Mouse (Mus musculus) skeletal muscle tissue, adult 2 months (tissue): Measurements from ENCODE around the gene Nup50.

Experiments
- DNase-seq: peaks from one replicate; pipeline ENCODE4 v3.0.0-alpha.2; 2012; ENCODE audit warnings: low read depth, low spot score

Gene Nup50

DNA sequence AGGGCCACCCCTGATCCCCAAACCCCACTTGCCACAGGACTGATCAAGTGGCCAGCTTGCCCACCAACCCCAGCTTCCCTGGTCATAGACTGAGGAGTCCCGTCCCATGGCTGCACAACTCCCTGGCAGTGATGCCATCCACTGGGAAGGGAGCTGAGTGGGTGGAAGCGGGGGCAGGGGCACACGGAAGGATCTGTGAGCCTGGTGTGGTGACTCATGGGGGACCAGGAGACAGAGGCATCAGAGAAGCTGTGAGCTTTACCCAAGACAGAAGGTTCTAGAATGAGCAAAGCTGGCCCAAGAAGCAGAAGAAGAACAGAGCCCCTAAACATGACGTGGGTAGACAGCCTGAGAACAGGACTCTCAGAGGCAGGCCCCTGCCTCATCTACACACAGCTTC lies 26.8 kb downstream of the Nup50 start:
- no peak for DNase-seq

DNA sequence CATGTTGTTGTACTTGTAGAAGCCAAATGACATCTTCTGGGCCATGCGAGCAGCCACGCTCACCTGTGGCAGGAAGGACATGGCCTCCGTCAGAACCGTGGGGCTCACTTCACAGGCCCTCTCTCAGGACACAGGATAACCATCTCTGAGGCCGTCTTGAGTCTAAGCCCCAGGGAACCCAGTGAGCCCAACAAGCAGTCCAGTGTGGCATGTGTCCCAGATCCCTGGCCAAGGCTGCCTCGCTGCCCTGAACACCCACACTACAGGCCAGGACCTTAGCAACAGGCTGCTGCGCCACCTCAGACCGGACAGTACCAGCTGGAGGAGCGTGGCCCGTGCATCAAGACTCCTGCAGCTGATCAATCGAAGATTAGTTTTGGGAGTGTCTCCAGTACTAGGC lies 30.0 kb downstream of the Nup50 start:
- DNase-seq: no peak

DNA sequence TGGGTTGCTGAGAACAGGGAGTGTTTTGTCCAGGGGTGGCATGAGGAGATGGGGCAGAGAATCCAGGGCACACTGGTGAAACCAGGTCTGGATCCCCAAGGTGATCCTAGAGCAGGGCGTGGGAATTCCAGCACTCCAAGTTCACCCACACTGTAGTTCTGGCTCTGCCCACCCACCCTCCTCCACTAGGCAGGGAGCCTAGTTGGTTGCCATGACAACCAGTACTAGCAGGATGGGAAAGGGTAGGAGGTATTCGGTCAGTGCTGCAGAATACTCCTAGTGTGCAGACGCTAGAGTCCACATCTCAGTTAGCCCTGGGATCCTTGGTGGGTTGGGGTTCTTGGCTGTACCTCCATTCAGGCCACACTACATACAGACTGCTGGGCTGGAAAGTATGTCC lies 34.6 kb downstream of the Nup50 start:
- no peak for DNase-seq

DNA sequence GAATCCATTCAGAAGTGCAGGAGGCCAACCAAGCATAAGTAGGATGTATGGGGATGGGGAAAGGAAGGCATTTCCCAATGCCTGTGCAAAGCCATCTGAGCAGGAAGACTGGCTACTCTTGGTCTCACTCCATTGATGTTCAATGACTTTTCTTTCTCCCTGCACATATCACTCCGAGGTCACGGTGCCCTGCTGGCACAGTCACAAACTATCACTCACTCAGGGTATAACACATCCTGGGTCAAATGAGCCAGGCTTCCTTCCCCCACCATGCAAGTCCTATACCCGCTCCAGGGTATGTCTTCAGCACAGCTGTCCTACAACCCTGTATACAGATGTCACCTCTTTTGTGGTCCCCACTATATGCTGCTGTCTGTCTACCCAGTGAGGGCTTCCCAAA lies 35.1 kb downstream of the Nup50 start:
- no peak for DNase-seq

DNA sequence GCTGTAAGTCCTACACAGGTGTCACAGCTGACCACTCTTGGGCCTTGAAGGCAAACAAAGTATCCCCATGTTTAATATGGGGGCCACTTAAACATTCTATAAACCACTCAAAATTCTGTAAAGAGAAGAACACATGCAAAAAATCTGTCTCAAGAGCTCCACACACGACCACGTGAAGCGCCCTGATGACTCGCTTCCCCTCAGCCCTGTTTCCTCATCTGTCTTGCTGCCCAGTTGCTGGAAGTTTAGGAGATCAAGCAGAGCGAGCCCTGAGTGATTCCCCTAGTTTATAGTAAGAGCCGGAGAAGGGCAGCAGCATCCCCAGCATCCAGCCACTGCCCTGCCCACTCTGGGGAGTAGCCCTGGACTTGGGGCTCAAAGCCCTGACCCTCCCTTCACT lies 36.7 kb downstream of the Nup50 start:
- no peak for DNase-seq

DNA sequence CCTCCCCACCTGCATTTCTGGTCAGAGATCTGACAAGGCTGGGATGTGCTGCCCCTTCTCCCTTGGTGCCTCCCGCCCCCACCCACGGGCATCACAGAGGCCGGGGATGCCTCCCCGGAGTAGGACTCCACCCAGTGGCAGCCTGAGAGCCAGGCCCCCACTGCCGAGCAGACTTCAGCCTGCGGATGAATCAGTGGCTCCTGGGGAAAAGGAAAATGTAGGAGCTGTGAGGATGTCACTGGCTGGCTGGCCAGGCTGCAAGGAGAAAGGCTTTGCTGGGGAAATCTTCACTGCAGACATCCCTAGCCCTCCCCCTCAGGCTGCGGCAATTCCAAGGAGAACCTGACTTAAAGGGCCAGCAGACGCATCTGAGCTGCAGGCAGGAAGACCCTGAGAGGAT lies 37.5 kb downstream of the Nup50 start:
- DNase-seq: no peak

DNA sequence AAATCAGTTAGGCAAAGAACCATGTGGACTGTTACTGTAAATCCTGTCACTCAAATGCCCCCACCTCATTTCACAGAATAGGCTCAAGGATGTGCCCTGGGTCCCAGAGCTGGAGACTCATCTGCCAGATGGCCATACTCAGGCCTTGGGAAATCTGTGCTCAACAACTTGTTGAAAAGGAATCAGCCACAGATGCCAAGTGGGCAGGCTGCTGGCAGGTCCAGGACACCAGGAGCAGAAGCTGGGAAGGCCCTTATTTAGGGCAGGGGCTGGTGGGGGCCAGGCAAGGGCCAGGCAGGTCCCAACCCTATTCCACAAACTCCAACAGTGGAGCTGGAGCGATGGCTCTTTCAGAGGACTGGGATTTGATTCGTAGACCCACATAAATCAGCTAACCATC lies 39.3 kb downstream of the Nup50 start:
- DNase-seq: no peak

DNA sequence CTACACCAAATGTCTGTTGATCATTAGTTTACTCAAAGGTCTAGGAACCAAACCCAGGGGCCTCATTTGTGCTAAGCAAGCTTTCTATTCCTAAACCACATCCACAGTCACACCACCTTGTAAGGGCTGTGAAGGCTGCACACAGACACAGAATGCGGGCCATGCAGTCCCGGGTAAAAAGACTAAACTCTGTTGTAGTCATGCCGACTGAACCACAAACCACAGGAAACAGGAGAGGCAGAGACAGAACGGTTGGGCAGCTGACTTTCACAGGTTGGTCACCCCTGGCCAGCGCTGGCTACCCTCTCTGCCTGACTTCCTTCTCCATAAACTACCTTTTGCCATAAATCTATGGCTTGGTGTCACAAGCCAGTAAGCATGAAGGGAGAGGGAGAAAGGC lies 41.6 kb downstream of the Nup50 start:
- DNase-seq: no peak

DNA sequence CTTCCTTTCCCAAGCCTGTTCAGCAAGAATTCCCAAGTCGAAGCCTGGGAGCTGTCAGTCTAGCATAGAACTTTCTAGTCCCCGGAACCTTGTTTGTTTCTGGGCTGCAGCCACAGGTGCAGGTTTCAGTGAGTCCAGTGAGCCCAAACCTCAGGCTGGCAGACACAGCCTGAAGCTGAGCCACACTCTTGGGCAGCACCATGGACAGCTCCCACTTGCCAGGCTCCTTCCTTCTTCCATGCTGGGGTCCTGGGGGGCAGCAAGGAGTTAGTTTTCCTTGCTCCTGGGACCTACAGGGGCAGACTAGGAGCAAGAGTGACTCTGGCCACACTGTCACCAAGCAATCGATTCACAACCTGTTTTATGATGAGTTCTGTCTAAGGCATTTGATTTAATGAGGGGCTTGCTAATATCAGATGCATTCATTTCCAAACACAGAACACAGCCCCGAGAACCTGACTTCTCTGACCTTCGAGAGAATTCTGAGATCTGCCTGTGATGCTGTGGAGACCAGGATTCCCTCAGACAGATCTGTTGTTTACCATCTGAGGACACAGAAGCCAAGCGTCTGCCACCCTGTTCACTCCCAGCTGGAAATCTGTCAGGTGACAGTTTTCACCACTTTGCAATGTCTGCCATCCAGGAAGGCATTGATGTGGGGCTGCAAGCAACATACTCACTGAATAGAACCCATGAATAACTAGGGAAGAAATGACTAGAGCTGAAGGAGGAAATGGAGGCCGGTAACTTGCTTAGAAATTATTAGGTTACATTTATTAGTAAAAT lies 42.6 kb downstream of the Nup50 start:
- no peak for DNase-seq

DNA sequence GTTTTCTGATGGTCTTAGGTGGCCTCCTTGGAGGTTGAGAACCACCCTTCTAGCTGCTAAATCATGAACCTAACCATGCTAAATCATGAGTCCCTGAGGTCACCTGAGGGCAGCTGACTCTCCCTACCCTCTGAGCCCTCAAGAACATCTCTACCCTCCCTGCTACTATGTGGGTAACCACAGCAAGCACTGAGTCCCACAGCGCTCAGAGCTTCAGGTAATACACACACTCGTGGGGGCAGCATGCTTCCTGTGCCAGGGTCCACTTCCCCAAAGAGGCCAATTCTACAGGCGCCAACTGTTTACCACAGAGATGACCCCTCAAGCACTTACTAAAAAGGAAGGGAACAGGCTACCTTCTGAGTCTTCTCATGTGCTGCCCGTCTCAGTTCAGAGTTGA lies 45.3 kb downstream of the Nup50 start:
- no peak for DNase-seq

DNA sequence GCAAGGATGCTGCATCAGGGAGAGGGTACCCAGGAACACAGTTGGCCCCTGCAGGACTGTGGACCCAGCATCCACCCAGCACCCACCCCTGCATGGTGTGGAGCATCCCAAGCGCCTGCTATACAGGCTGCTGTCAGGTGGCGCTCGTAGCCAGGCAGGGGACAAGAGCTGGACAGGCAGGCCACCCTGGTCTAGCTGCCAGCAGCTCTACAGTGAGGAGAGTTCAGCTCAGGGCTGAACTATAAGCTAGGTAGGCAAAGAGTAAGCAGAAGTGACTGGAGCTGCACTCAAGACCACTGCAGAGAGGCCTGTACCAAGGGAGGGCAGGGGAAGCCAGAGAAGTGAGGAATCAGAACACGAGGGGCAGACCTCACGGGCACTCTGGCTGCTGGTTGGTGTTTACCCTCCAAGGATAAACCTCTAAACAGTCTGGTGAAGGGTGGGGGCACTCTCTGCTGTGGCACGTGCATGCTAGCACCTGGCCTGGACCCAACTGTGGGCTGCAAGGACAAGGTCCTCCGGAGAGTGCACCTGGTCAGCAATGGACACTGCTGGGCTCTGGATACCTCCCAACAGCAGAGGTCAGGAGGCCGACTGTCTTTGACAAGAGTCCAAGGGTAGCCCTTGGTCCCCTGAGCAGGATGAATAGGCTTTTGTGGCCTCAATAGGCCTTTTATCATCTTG lies 49.8 kb downstream of the Nup50 start:
- DNase-seq: no peak

DNA sequence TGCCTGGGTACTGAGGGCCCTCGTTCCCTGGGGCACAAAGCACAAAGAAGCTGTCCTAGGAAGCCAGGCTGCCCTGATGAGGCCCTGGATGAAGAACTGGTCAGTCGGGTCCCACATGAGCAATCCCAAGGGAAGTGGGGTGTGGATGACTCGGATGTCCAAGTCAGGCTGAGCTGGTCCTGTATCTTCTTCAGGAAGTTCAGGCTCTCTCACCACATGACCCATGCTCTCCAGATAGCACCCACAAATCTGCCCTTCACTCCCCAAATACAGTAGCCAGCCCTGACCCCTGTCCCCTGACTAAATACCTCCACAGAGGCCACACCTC lies 50.3 kb downstream of the Nup50 start:
- DNase-seq: no peak

DNA sequence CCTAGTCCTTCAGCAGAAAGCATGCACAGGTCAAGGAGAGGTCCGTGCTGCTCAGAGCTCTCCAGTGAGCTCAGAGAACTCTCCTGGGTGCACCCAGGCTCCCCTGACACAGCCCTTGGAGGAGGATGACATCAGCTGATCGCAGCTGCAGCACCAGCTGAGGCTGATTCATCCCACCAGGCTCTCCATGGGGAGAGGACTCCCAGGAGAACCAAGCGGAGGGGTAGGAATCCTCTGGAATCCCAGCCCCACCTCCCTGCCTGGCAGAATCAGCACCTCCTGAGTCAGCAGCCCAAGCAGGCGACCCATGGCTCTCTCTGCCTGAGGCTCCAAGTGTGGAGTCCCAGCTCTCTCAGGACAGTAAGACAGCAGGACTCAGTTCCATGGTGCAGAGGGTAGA lies 52.5 kb downstream of the Nup50 start:
- peak; percentile 40 for DNase-seq

DNA sequence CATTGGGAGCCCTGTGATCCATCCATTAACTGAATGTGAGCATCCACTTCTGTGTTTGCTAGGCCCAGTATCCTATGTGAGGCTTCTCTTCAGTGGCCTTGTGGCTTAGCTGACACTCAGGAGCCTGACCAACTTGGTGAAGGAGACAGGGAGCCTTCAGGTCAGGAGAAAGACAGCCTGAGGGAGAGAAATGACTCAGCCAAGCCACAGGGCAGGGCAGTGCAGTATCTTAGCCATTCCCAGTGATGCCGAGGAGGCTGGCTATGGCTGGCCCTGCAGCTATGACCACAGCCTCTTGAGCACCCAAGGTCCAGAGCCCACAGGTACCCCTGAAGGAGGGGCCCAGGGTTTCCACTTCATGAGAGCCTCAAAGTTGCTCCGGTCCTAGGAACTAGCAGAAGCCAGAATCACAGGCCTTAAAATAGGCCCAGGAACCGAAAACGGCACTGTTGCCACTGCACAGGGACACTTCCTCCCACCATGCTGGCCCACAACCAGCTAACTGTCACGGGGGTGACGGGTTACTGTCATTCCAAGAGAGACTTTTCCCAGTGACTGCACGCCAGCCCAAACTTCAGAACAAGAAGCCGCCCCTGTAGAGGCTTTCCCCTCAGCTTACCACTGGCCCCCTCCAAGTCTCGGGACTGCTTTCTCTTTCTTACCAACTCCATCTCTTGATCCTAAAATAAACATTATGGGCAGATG lies 58.5 kb downstream of the Nup50 start:
- peak; percentile 56 for DNase-seq

DNA sequence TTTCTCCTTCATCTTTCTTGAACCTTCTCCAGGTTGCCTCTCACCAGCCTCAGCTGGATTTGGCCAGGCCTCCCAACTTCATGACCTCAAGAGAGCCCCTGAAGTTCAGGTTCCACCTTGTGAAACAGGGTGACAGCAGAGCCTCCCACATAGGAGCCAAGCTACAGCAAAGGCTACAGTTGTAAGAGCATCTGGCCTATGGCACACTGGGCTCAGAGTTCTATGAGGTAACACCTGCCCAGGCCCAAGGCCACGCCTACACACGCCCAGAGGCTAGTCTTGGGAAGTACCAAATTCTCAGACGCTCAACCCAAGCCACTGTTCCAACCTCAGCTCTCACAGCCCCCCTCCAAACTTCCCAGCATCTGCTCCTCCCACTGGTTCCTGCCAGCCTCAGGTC lies 59.7 kb downstream of the Nup50 start:
- peak; percentile 53 for DNase-seq

DNA sequence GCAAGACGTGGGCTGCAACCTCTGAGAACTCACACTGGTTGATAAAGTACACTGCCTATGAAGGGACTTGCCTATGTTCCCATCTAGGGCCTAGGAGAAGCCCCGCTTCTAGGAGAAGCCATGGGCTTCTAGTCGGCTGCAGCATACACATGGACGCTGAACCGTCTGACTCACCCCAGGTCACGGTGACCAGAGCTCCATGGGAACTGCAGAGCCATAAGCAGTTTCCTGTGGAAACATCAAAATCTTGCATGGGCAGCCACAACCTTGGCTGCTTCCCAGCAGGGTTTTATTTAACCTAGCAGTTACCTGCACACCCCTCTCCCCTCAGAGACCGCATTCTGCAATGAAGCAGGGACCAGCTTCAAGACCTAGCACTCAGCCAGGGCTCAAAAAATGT lies 60.5 kb downstream of the Nup50 start:
- DNase-seq: no peak

DNA sequence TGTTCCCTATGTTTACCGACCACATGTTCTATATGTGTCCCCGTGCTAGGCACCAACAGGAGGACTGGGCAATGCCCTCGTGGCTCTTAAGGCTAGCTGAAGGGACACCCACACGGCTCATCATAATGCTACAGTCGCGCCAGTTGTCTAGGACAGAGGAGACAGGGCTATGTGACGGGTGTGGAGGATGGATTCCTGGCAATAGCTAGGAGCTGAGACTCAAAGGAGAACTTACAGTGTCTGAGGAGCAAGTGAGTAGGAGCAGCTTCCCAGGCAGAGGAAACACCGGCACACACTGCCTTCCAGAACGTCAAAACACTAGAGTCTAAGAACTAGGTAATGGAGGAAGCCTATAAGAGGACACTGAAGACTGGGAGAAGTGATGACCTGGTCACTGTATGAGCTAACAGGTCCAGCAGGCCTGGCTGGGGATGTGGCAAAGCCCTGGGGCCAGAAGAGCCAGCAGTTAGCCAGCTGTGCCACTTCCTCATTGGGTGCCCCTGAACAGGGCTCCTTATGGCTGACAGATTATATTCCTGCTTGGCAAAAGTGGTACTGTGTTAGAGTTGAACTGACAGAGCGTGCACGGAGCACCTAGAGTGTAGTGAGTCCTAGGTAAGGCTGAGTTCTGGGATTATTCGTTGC lies 62.4 kb downstream of the Nup50 start:
- DNase-seq: no peak

DNA sequence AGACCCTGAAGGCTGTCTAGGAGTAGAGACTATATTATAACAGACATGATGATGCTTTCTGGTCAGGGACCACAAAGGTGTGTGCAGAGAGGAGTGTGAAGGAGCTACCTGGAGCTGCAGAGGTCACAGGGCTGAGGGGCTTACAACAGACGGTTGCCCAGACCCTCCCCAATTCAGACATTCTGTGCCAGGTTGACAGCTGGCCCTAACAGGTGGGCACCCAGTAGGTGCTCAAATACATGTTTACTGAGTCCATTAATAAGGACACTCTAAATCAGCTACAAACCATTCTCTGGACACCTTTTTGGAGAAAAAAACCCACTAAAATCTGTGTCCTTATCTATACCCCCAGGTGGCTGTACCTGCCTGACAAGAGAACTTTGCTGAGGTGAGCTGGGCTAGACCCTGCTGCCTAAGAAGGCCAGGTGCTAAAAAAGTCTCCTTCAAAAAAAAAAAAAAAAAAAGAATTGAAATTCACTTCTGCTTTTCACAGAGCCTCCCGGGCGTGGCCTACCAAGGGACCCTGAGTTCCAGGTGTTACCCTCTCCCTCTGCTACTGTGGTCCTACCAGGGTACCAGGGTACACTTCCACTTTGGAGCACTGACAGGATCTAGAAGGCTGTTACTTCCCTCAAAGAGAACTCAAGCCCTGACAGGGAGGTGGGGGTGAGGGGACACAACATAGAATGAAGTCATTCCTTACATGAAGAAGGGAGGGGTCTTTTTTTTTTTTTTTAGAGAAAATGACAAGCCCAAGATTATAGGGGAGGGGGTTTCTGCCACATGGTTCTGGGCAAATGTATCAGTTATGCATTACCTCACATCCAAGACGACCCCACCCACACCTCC lies 63.2 kb downstream of the Nup50 start:
- DNase-seq: no peak

DNA sequence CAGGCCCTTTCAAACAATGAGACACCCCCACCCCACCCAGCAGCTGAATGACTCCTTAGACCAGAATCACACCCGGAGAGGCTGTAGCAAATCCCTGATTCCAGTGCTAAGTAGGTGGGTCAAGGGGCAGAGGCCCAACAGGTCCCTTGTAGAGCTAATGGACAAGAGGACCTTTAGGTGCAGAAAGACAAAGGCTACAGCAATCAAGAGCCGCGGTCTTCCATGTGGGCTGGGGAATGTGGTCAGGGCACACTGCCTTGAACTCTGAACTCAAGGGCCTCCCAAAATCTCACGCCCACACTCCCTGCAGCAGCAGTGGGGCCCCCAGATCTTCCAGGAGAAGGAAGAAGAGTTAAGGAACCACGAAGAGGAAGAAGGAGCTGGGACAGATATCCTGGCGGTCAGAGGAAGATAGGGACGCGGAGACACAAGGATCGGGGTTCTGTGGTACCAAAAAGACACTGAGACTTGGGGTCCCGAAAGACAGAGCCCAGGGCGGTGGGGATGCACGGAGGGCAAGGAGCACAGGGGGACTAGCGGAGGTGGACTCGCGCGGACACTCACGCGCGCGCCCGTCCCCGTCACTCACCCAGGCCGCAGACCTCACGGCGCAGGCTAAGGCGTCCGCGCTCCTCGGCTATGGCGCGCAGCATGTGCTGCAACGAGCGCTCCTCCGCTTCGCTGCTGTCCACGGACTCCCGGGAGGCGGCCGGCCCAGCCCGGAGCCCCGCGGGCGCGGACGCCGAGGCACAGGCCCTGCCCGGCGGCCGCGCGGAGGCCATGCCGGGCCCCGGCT lies 64.0 kb downstream of the Nup50 start:
- DNase-seq: no peak

DNA sequence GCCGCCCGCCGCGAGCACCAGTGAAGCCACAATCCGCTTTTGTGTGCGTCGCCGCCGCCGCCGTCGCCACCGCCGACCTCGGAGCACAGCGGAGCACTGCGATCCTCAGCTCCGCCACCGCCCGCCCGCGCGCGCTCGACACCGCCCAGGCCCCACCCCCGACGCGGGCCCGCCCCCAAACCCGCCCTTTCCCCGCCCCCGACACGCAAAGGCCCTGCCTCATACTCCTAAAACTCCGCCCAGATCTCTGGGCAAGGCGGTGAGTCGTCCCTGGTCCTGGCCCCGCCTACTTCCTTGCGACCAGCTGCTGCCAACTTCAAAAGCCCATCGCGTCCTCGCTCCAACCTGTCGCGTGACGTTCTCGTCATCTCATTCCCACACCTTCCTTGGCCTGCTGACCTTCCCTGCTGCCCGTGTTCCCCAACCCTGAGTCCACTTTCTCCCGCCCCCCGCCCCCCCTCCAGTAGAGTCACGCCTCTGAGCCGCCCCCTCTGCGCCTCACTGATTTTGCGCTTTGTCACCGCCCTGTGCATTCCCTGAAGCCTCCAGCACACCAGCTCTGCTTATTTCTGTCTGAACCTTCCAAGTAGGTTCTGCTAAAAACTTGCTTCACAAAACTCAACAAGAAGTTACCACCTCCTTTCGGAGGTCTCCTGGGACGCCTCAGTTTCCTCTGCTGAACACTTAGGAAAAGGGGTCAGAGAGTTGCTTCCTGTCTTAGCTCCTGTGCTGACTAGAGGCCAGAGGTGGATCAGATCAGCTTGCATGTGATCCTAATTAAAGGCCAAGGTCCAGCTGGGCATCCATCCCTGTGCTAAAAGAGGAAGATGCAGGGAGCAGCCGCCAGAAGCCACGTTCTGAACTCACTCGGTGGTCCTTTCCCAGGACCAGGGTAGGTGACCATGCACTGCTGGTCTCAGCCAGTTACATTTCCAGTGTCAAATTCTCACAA lies 64.9 kb downstream of the Nup50 start, which contains the start of gene 5031439G07Rik:
Gene 5031439G07Rik, minus strand, starts transcription at position 678 of the 952 bp plus-strand sequence.
- peak; percentile 96 for DNase-seq
